Mouse (Mus musculus): ENCODE results near the gene Slc16a7. TPM values are rescaled to one million over a fixed set of nuclear protein-coding genes. Genes with fewer than 3 reads are reported as not detected.
A peak's percentile ranks its signal among the peaks of the same experiment; 100 is the strongest.

The Slc16a7 gene
- polyA plus RNA-seq, 1 experiment from 2014 or later, result 4.2 TPM

- ATAC-seq (no peak), DNase-seq (ENCODE audit: low spot score) (peak; percentile 5)
- Histone ChIP-seq H3K9ac (ENCODE audit: low read length) (no peak overlapping the region), H3K4me2 (ENCODE audit: low read length) (no peak overlapping the region), H3K4me1 (ENCODE audit: control insufficient read depth, insufficient read depth, low read length) (no peaks in the 10 kb centered on the region), H3K27ac (ENCODE audit: low read depth, low read length) (no peak overlapping the region), H3K36me3 (ENCODE audit: control insufficient read depth, insufficient read depth, low read length) (no peaks in the 10 kb centered on the region), H3K27me3 (replicated peaks; ENCODE audit: control insufficient read depth, insufficient read depth, low read length) (no peaks in the 10 kb centered on the region), H3K9me3 (replicated peaks; ENCODE audit: control insufficient read depth, low read length) (no peaks in the 10 kb centered on the region), H3K4me3 (ENCODE audit: low read depth, low read length) (no peak overlapping the region)
- WGBS, result 40% methylated on average over 4 of the region's 4 CpGs
Measured at GRCm38 (mm10) chr10:125266322-125266721, 122.9 kb downstream of the Slc16a7 start.

GRCm38 (mm10) chr10:125265901-125266300 lies 123.4 kb downstream of the Slc16a7 start:
- no peak overlapping the region for H3K27ac ChIP-seq (ENCODE audit: low read depth, low read length)
- 18% methylated on average over 9 of the region's 9 CpGs for WGBS
- H3K9ac ChIP-seq (ENCODE audit: low read length), result no peak overlapping the region
- DNase-seq (ENCODE audit: low spot score) (peak; percentile 22), ATAC-seq (peak; percentile 18; the same call in 1 of the 2 replicates)
- no peaks in the 10 kb centered on the region for H3K4me1 ChIP-seq (ENCODE audit: control insufficient read depth, insufficient read depth, low read length)
- H3K9me3 ChIP-seq (replicated peaks; ENCODE audit: control insufficient read depth, low read length), result no peaks in the 10 kb centered on the region
- H3K4me3 ChIP-seq (ENCODE audit: low read depth, low read length), result no peak overlapping the region
- H3K27me3 ChIP-seq (replicated peaks; ENCODE audit: control insufficient read depth, insufficient read depth, low read length), result no peaks in the 10 kb centered on the region
- H3K36me3 ChIP-seq (ENCODE audit: control insufficient read depth, insufficient read depth, low read length), result no peaks in the 10 kb centered on the region
- no peak overlapping the region for H3K4me2 ChIP-seq (ENCODE audit: low read length)

- Histone ChIP-seq H3K27ac (ENCODE audit: low read depth, low read length) (no peak overlapping the region), H3K27me3 (replicated peaks; ENCODE audit: control insufficient read depth, insufficient read depth, low read length) (no peaks in the 10 kb centered on the region), H3K36me3 (ENCODE audit: control insufficient read depth, insufficient read depth, low read length) (no peaks in the 10 kb centered on the region), H3K4me1 (ENCODE audit: control insufficient read depth, insufficient read depth, low read length) (no peaks in the 10 kb centered on the region), H3K4me2 (ENCODE audit: low read length) (no peak overlapping the region), H3K9me3 (replicated peaks; ENCODE audit: control insufficient read depth, low read length) (no peaks in the 10 kb centered on the region), H3K9ac (ENCODE audit: low read length) (no peak overlapping the region), H3K4me3 (ENCODE audit: low read depth, low read length) (no peak overlapping the region)
- ATAC-seq, result peak; percentile 48
- peak; percentile 52 for DNase-seq (ENCODE audit: low spot score)
- WGBS, result 72% methylated on average over 14 of the region's 14 CpGs
Measured at GRCm38 (mm10) chr10:125265467-125265866, 123.8 kb downstream of the Slc16a7 start.

GRCm38 (mm10) chr10:125264938-125265337 lies 124.3 kb downstream of the Slc16a7 start:
- H3K27me3 ChIP-seq (replicated peaks; ENCODE audit: control insufficient read depth, insufficient read depth, low read length), result no peaks in the 10 kb centered on the region
- H3K4me3 ChIP-seq (ENCODE audit: low read depth, low read length), result no peak overlapping the region
- ATAC-seq (peak; percentile 79), DNase-seq (ENCODE audit: low spot score) (peak; percentile 59)
- no peak overlapping the region for H3K9ac ChIP-seq (ENCODE audit: low read length)
- no peaks in the 10 kb centered on the region for H3K36me3 ChIP-seq (ENCODE audit: control insufficient read depth, insufficient read depth, low read length)
- no peak overlapping the region for H3K27ac ChIP-seq (ENCODE audit: low read depth, low read length)
- no peak overlapping the region for H3K4me2 ChIP-seq (ENCODE audit: low read length)
- H3K4me1 ChIP-seq (ENCODE audit: control insufficient read depth, insufficient read depth, low read length), result no peaks in the 10 kb centered on the region
- H3K9me3 ChIP-seq (replicated peaks; ENCODE audit: control insufficient read depth, low read length), result no peaks in the 10 kb centered on the region
- 72% methylated on average over 4 of the region's 4 CpGs for WGBS

- Histone ChIP-seq H3K9me3 (replicated peaks; ENCODE audit: control insufficient read depth, low read length) (no peaks in the 10 kb centered on the region), H3K36me3 (ENCODE audit: control insufficient read depth, insufficient read depth, low read length) (no peaks in the 10 kb centered on the region), H3K4me3 (ENCODE audit: low read depth, low read length) (no peak overlapping the region), H3K27ac (ENCODE audit: low read depth, low read length) (no peak overlapping the region), H3K9ac (ENCODE audit: low read length) (no peak overlapping the region), H3K4me1 (ENCODE audit: control insufficient read depth, insufficient read depth, low read length) (no peaks in the 10 kb centered on the region), H3K4me2 (ENCODE audit: low read length) (no peak overlapping the region), H3K27me3 (replicated peaks; ENCODE audit: control insufficient read depth, insufficient read depth, low read length) (no peaks in the 10 kb centered on the region)
- no peak for ATAC-seq
- no peak for DNase-seq (ENCODE audit: low spot score)
- WGBS, result 93% methylated on average over 4 of the region's 4 CpGs
Measured at GRCm38 (mm10) chr10:125255904-125256303, 133.4 kb downstream of the Slc16a7 start.

GRCm38 (mm10) chr10:125214536-125214935 lies 174.7 kb downstream of the Slc16a7 start:
- no peak for ATAC-seq
- Histone ChIP-seq H3K4me3 (ENCODE audit: low read depth, low read length) (no peak overlapping the region), H3K9me3 (replicated peaks; ENCODE audit: control insufficient read depth, low read length) (no peaks in the 10 kb centered on the region), H3K27me3 (replicated peaks; ENCODE audit: control insufficient read depth, insufficient read depth, low read length) (no peaks in the 10 kb centered on the region), H3K4me1 (ENCODE audit: control insufficient read depth, insufficient read depth, low read length) (no peaks in the 10 kb centered on the region), H3K9ac (ENCODE audit: low read length) (no peak overlapping the region), H3K36me3 (ENCODE audit: control insufficient read depth, insufficient read depth, low read length) (no peaks in the 10 kb centered on the region), H3K27ac (ENCODE audit: low read depth, low read length) (no peak overlapping the region), H3K4me2 (ENCODE audit: low read length) (no peak overlapping the region)
- DNase-seq (ENCODE audit: low spot score), result no peak
- 44% methylated on average over 2 of the region's 2 CpGs for WGBS

GRCm38 (mm10) chr10:125213805-125214204 lies 175.5 kb downstream of the Slc16a7 start:
- DNase-seq (ENCODE audit: low spot score), result no peak
- Histone ChIP-seq H3K9me3 (replicated peaks; ENCODE audit: control insufficient read depth, low read length) (no peaks in the 10 kb centered on the region), H3K9ac (ENCODE audit: low read length) (no peak overlapping the region), H3K4me2 (ENCODE audit: low read length) (no peak overlapping the region), H3K4me1 (ENCODE audit: control insufficient read depth, insufficient read depth, low read length) (no peaks in the 10 kb centered on the region), H3K27ac (ENCODE audit: low read depth, low read length) (no peak overlapping the region), H3K4me3 (ENCODE audit: low read depth, low read length) (no peak overlapping the region), H3K27me3 (replicated peaks; ENCODE audit: control insufficient read depth, insufficient read depth, low read length) (no peaks in the 10 kb centered on the region), H3K36me3 (ENCODE audit: control insufficient read depth, insufficient read depth, low read length) (no peaks in the 10 kb centered on the region)
- WGBS, result 88% methylated on average over 3 of the region's 3 CpGs
- no peak for ATAC-seq

- Histone ChIP-seq H3K4me3 (ENCODE audit: low read depth, low read length) (no peak overlapping the region), H3K27me3 (replicated peaks; ENCODE audit: control insufficient read depth, insufficient read depth, low read length) (no peaks in the 10 kb centered on the region), H3K4me2 (ENCODE audit: low read length) (no peak overlapping the region), H3K4me1 (ENCODE audit: control insufficient read depth, insufficient read depth, low read length) (no peaks in the 10 kb centered on the region), H3K36me3 (ENCODE audit: control insufficient read depth, insufficient read depth, low read length) (no peaks in the 10 kb centered on the region), H3K9me3 (replicated peaks; ENCODE audit: control insufficient read depth, low read length) (no peaks in the 10 kb centered on the region), H3K27ac (ENCODE audit: low read depth, low read length) (no peak overlapping the region), H3K9ac (ENCODE audit: low read length) (no peak overlapping the region)
- ATAC-seq, result peak; percentile 83
- 65% methylated on average over 5 of the region's 5 CpGs for WGBS
- peak; percentile 64 for DNase-seq (ENCODE audit: low spot score)
Measured at GRCm38 (mm10) chr10:125187544-125187943, 201.7 kb downstream of the Slc16a7 start.

GRCm38 (mm10) chr10:125185387-125185786 lies 203.9 kb downstream of the Slc16a7 start:
- Histone ChIP-seq H3K27ac (ENCODE audit: low read depth, low read length) (no peak overlapping the region), H3K4me2 (ENCODE audit: low read length) (no peak overlapping the region), H3K4me3 (ENCODE audit: low read depth, low read length) (no peak overlapping the region), H3K9me3 (replicated peaks; ENCODE audit: control insufficient read depth, low read length) (no peaks in the 10 kb centered on the region), H3K4me1 (ENCODE audit: control insufficient read depth, insufficient read depth, low read length) (no peaks in the 10 kb centered on the region), H3K36me3 (ENCODE audit: control insufficient read depth, insufficient read depth, low read length) (no peaks in the 10 kb centered on the region), H3K27me3 (replicated peaks; ENCODE audit: control insufficient read depth, insufficient read depth, low read length) (no peaks in the 10 kb centered on the region), H3K9ac (ENCODE audit: low read length) (no peak overlapping the region)
- DNase-seq (ENCODE audit: low spot score) (no peak), ATAC-seq (no peak)
- 87% methylated on average over 4 of the region's 4 CpGs for WGBS

Data from forebrain, embryonic 14.5 days (tissue).